Mouse (Mus musculus) kidney, embryonic 14.5 days (tissue): Measurements from ENCODE around the gene Gnpnat1. TPM values are rescaled to one million over a fixed set of nuclear protein-coding genes. Genes with fewer than 3 reads are reported as not detected.
A peak's percentile ranks its signal among the peaks of the same experiment; 100 is the strongest.

Experiments
- ATAC-seq: fragments of 200-750 bp; cut with Nextera tagmentation; 2 replicates; pipeline ENCODE4 v1.8.0; 2017; ENCODE audit warnings: moderate number of reproducible peaks, mild to moderate bottlenecking, moderate TSS enrichment, moderate library complexity; ENCODE audit not compliant: low FRiP score, low TSS enrichment
- H3K27ac ChIP-seq: fragments of 300-500 bp; sonication (generic); 2 replicates; pipeline ENCODE4 v1.5.1; 2014; ENCODE audit warnings: low read depth, mild to moderate bottlenecking, low read length, moderate library complexity, mixed read lengths
- H3K27me3 ChIP-seq: fragments of 300-500 bp; sonication (generic); 2 replicates; pipeline ENCODE4 v1.6.1; 2014; ENCODE audit warnings: mild to moderate bottlenecking, low read length; ENCODE audit not compliant: control insufficient read depth, insufficient read depth
- H3K36me3 ChIP-seq: fragments of 300-500 bp; sonication (generic); 2 replicates; pipeline ENCODE4 v1.6.1; 2014; ENCODE audit warnings: low read length, mixed read lengths; ENCODE audit not compliant: control insufficient read depth, insufficient read depth
- H3K4me1 ChIP-seq: fragments of 300-500 bp; sonication (generic); 2 replicates; pipeline ENCODE4 v1.6.1; 2014; ENCODE audit warnings: low read length, mixed read lengths; ENCODE audit not compliant: control insufficient read depth, insufficient read depth
- H3K4me2 ChIP-seq: fragments of 300-500 bp; sonication (generic); replicated peaks from 2 replicates; pipeline ENCODE4 v1.6.1; 2014; ENCODE audit warnings: low read depth, mild to moderate bottlenecking, low read length
- H3K4me3 ChIP-seq: fragments of 300-500 bp; sonication (generic); 2 replicates; pipeline ENCODE4 v1.5.1; 2014; ENCODE audit warnings: mild to moderate bottlenecking, low read length
- H3K9ac ChIP-seq: fragments of 300-500 bp; sonication (generic); 2 replicates; pipeline ENCODE4 v1.6.1; 2014; ENCODE audit warnings: low read depth, mild to moderate bottlenecking, low read length, moderate library complexity
- H3K9me3 ChIP-seq: fragments of 300-500 bp; sonication (generic); 2 replicates; pipeline ENCODE4 v1.6.1; 2016; ENCODE audit warnings: low read length; ENCODE audit not compliant: control insufficient read depth
- WGBS: fragments of 180-500 bp; shearing (Covaris S2); extraction: QIAGEN DNeasy Blood & Tissue Kit; methylation state at CpG from one replicate; pipeline ENCODE4 v1.1.7; 2014; 5-methylcytosine and 5-hydroxymethylcytosine counted together
- polyA plus RNA-seq: library from polyadenylated mRNA; unstranded; fragments of >200 nt; fragmentation: Nextera tagmentation; extraction: Ambion mirVana; gene quantifications from 2 replicates; pipeline ENCODE4 v1.2.1, GENCODE M21; 2014

Gnpnat1 gene
- polyA plus RNA-seq, 1 experiment from 2014 or later = 56.3 TPM

DNA sequence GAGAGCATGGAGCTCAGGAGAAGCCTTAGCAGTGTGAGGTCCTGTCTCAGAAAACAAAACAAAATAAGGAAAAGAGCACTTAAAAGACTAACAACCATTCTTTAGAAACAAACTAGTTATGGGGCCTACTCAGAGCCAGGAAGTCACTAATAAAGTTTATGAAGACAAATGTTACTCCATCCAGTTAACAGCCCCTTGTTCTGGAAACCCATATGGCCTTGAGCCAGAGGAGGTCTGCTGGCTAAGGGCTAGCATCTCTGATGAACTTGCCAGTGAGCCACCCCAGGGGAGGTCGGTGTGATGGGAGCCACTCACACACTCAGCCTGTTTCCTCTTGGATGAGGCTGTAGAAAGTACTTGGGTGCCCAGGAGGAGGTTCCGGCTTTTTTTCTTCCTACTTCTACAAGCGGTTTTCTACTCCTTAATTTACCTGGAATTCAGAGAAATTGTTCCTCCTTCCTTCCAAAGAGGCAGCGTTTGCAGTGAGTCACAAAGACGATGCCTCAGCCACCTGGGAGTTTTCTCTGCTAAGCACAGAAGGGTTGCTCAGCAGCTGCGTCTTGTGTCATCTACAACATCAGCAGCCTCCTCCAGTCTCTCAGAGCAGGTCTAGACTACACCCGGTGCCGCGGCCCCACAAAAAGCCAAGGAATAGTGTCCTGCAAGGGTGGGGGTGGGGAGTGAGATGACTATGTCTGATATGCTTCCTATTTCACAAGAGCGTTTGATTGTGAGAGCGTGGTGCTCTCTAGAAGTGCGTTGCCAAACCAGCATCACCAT, 38.3 kb upstream of the Gnpnat1 start:
- H3K4me1 ChIP-seq = peaks cover 29% of the 10 kb centered on the region
- H3K27ac ChIP-seq = peak overlapping the region; percentile 12; the same call in 1 of the 2 replicates
- no peaks in the 10 kb centered on the region for H3K36me3 ChIP-seq
- H3K4me3 ChIP-seq = no peak overlapping the region
- no peaks in the 10 kb centered on the region for H3K27me3 ChIP-seq
- WGBS = 35% methylated on average over 12 of the region's 12 CpGs
- no peak overlapping the region for H3K9ac ChIP-seq
- H3K4me2 ChIP-seq = no peak overlapping the region
- no peaks in the 10 kb centered on the region for H3K9me3 ChIP-seq
- ATAC-seq = no peak

DNA sequence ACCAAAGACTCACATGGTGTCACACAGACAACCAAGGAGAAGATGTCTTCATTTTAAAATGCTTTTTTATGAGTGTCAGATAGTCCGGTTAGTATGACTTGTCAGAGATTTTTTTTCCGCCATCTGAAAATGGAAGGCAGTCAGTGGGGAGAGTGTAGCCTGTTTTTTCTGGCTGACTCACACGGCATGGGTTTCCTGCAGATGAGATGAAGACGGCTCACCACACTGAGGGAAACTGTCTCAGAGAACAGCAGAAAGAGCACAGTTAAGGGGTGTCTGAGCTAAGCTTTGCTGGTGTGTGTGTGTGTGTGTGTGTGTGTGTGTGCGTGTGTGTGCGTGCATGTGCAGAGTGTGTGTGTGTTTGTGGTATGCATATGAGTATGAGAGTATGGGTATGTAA, 36.6 kb upstream of the Gnpnat1 start:
- Histone ChIP-seq H3K36me3 (no peaks in the 10 kb centered on the region), H3K27me3 (no peaks in the 10 kb centered on the region), H3K9me3 (no peaks in the 10 kb centered on the region), H3K4me1 (peaks cover 26% of the 10 kb centered on the region), H3K9ac (no peak overlapping the region), H3K27ac (no peak overlapping the region), H3K4me2 (no peak overlapping the region), H3K4me3 (no peak overlapping the region)
- WGBS = 65% methylated on average over 6 of the region's 6 CpGs
- no peak for ATAC-seq

DNA sequence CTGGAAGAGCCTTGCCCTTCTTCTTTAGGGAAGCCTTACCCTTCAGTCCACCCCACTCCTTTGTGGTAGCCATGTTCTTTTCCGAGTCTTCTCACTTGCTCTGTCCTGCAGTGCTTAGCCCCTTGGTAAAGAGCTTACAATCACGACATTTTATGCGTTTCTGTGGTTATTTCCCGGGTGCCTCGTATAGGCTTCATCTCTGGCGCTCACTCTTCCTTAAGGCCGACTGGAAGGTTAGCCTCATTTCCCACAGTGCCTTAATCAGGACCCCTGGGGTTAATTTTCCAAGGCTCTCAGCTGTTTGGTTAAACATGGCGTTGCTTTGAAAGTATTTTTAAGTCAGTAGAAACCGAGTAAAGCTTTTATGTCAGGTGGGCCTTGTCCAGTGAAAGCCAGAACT, 34.7 kb upstream of the Gnpnat1 start:
- Histone ChIP-seq H3K9ac (no peak overlapping the region), H3K36me3 (no peaks in the 10 kb centered on the region), H3K27ac (no peak overlapping the region), H3K9me3 (no peaks in the 10 kb centered on the region), H3K4me3 (no peak overlapping the region), H3K27me3 (no peaks in the 10 kb centered on the region), H3K4me1 (peaks cover 14% of the 10 kb centered on the region), H3K4me2 (no peak overlapping the region)
- 81% methylated on average over 9 of the region's 9 CpGs for WGBS
- no peak for ATAC-seq

DNA sequence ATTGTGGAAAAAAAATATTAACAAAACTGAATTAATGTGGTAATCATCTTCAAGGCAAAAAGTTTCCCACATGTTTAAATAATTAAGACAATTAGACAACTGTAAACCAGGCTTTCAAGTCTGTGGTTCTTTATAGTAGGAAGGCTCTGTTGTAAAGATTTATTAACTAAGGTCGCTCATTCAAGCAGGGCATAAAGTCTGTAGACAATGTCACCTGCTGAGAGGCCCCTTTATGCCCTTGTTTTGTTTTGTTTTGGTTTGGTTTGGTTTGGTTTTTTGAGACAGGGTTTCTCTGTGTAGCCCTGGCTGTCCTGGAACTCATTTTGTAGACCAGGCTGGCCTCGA, 34.2 kb upstream of the Gnpnat1 start:
- no peak overlapping the region for H3K4me3 ChIP-seq

DNA sequence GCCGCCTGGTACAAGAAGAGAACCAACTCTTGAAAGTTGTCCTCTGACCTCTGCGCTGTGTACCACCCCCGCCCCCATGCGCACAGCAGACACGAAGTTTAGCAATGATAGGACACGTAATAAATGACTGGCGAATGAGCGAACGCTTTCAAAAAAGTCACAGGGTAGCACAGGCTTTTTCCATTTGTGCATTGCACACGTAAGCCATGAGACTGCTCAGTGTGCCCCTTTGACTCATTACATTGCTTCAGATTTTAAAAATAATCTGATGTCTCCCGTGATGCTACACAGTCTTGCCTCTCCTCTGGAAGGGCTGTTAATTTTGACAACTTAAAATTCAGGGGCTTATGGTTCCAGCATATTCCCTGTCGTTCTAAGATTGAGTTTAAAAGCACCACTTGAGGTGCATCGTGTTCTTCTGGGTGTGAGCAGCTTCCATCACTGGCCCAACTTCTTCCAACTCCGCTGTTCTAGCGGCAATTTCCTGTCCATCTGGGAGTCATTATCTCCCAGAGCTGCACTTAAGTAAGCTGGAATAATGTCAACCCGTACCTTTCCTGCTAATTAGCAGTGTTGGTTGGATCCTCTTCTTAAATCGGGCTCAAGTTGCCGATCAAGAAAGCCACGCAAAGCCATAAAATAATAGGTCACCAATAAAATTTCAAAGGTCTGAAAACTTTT, 33.7 kb upstream of the Gnpnat1 start:
- ATAC-seq = no peak
- H3K9ac ChIP-seq = no peak overlapping the region
- H3K4me1 ChIP-seq = peaks cover 14% of the 10 kb centered on the region
- no peaks in the 10 kb centered on the region for H3K36me3 ChIP-seq
- no peak overlapping the region for H3K27ac ChIP-seq
- no peak overlapping the region for H3K4me3 ChIP-seq
- no peak overlapping the region for H3K4me2 ChIP-seq
- H3K9me3 ChIP-seq = no peaks in the 10 kb centered on the region
- no peaks in the 10 kb centered on the region for H3K27me3 ChIP-seq
- WGBS = 57% methylated on average over 19 of the region's 19 CpGs

More for the DNA sequence above, 34.2 kb upstream of the Gnpnat1 start:
- Histone ChIP-seq H3K36me3 (no peaks in the 10 kb centered on the region), H3K9ac (no peak overlapping the region), H3K4me2 (no peak overlapping the region), H3K27me3 (no peaks in the 10 kb centered on the region), H3K9me3 (no peaks in the 10 kb centered on the region), H3K27ac (no peak overlapping the region), H3K4me1 (peaks cover 14% of the 10 kb centered on the region)
- no peak for ATAC-seq
- WGBS = 67% methylated on average over 2 of the region's 2 CpGs

DNA sequence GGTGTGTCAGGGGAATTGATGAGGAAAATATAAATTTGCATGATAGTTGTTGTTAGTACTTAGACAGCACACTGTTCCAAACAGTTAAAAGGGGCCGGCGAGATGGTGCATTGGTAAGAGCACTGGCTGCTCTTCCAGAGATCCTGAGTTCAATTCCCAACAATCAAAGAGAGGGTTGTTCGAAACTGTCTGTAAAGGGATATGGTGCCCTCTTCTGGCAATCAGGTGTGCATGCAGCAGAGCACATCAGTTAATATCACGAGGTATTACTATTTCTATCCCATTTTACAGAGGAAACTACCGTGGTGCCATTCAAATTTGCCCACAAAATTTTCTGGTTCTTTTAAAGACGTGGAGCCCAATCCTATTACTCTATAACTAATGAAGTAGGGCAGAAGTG, 29.5 kb upstream of the Gnpnat1 start:
- 78% methylated on average over 6 of the region's 6 CpGs for whole genome bisulfite sequencing
- Histone ChIP-seq H3K4me1 (peaks cover 7% of the 10 kb centered on the region; the same call in 1 of the 2 replicates), H3K27me3 (no peaks in the 10 kb centered on the region), H3K9me3 (peaks cover 5% of the 10 kb centered on the region; the same call in 1 of the 2 replicates), H3K36me3 (no peaks in the 10 kb centered on the region), H3K9ac (no peak overlapping the region), H3K4me3 (no peak overlapping the region), H3K27ac (no peak overlapping the region), H3K4me2 (no peak overlapping the region)
- ATAC-seq = no peak

DNA sequence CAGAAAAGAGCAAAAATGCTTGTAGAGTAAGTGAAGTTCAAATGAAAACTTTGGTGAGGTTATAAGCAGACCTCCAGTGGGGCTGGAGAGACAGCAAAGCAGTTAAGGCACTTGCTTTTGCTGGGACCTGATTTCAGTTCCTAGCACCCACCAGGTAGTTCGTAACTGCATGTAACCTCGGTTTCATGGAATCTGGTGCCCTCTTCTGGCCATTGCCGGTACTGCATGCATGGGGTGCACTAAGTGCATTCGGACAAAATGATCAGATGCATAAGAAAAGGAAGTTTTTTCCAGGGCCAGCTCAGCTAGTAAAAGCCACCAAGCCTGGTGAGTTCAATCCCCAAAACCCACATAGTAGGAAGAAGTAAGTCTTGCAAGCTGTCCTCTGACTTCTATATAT, 27.3 kb upstream of the Gnpnat1 start:
- Histone ChIP-seq H3K36me3 (no peaks in the 10 kb centered on the region), H3K9me3 (peaks cover 5% of the 10 kb centered on the region; the same call in 1 of the 2 replicates), H3K27me3 (no peaks in the 10 kb centered on the region), H3K4me1 (no peaks in the 10 kb centered on the region), H3K4me2 (no peak overlapping the region), H3K4me3 (no peak overlapping the region), H3K9ac (no peak overlapping the region), H3K27ac (no peak overlapping the region)
- 72% methylated on average over 4 of the region's 4 CpGs for WGBS
- ATAC-seq = no peak

DNA sequence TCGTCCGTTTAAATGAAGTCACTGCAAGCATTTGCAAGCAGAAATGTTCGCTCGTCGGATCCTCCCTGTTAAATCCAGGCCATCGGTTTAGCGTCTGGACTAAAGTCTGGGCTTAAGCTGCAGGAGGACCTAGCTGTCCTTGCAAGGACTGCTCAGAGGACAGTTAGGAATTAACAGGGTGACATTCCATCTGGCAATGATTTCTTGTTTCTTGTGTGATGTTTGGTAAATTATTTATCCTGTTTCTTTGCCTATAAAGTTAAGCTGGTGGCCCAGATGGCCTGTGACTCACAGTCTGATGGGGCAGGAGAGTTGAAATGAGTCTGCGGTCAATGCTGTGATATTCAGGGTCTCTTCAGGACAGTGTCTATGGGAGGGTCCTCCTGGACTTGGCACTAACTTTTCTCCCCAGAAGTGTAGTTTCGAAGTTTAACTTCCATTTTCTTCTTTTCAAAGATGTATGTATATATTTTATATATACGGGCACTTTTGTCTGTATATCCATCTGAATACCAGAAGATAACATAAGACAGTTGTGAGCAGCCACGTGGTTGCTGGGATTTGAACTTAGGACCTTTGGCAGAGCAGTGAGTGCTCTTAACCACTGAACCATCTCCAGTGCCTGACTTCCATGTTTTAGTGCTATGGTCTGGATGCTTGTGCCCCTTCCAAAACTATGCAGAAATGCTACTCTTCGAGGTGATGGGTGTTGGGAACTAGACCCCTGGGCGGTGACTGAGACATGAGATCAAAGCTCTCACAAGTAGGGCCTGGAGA, 25.5 kb upstream of the Gnpnat1 start:
- Histone ChIP-seq H3K36me3 (no peaks in the 10 kb centered on the region), H3K4me1 (no peaks in the 10 kb centered on the region), H3K4me2 (no peak overlapping the region), H3K27me3 (no peaks in the 10 kb centered on the region), H3K9ac (no peak overlapping the region), H3K4me3 (no peak overlapping the region), H3K27ac (no peak overlapping the region), H3K9me3 (peaks cover 10% of the 10 kb centered on the region; the same call in 1 of the 2 replicates)
- 82% methylated on average over 13 of the region's 13 CpGs for WGBS
- peak; percentile 73; the same call in 1 of the 2 replicates for ATAC-seq
